Mouse (Mus musculus): ENCODE results near the gene Sh3rf3. TPM values are rescaled to one million over a fixed set of nuclear protein-coding genes. Genes with fewer than 3 reads are reported as not detected.
A peak's percentile ranks its signal among the peaks of the same experiment; 100 is the strongest.

Gene Sh3rf3
- polyA plus RNA-seq (2014; fragmentation: Nextera tagmentation; extraction: Ambion mirVana): 1.0 and 1.5 TPM in 2 replicates

- H3K27ac ChIP-seq (ENCODE audit: low read depth, low read length): no peak within 1 kb of the TSS
- peak within 1 kb of the TSS; percentile 100 for H3K4me2 ChIP-seq (replicated peaks; ENCODE audit: low read depth, low read length)
- WGBS: under 1% methylated on average over 79 of the region's 79 CpGs
- ATAC-seq (ENCODE audit: low FRiP score) (peak; percentile 58), DNase-seq (ENCODE audit: low spot score) (peak; percentile 66)
- no peaks in the 10 kb centered on the region for H3K36me3 ChIP-seq (ENCODE audit: control insufficient read depth, insufficient read depth, low read length)
- no peaks in the 10 kb centered on the region for H3K9me3 ChIP-seq (ENCODE audit: control insufficient read depth, low read length)
- H3K4me1 ChIP-seq (replicated peaks; ENCODE audit: control insufficient read depth, insufficient read depth, low read length): 0 out of 2 replicates have a peak, but pooled peaks cover 4% of the 10 kb centered on the region
- peaks cover 22% of the 10 kb centered on the region for H3K27me3 ChIP-seq (ENCODE audit: control insufficient read depth, insufficient read depth, low read length)
- peak within 1 kb of the TSS; percentile 35 for H3K9ac ChIP-seq (ENCODE audit: low read depth, low read length)
- peak within 1 kb of the TSS; percentile 57 for H3K4me3 ChIP-seq (ENCODE audit: low read depth, low read length)
These were observed at the start of gene Sh3rf3 for GRCm38 (mm10) chr10:58813081-58813800. TSS of gene Sh3rf3 (plus strand) at chr10:58813359.

- Histone ChIP-seq H3K36me3 (ENCODE audit: control insufficient read depth, insufficient read depth, low read length) (no peaks in the 10 kb centered on the region), H3K4me1 (replicated peaks; ENCODE audit: control insufficient read depth, insufficient read depth, low read length) (no peaks in the 10 kb centered on the region), H3K9me3 (ENCODE audit: control insufficient read depth, low read length) (no peaks in the 10 kb centered on the region), H3K27me3 (ENCODE audit: control insufficient read depth, insufficient read depth, low read length) (no peaks in the 10 kb centered on the region), H3K27ac (ENCODE audit: low read depth, low read length) (no peak overlapping the region), H3K4me2 (replicated peaks; ENCODE audit: low read depth, low read length) (no peak overlapping the region), H3K4me3 (ENCODE audit: low read depth, low read length) (no peak overlapping the region), H3K9ac (ENCODE audit: low read depth, low read length) (no peak overlapping the region)
- no peak for DNase-seq (ENCODE audit: low spot score)
- WGBS: 90% methylated on average over 8 of the region's 8 CpGs
- ATAC-seq (ENCODE audit: low FRiP score): no peak
These were observed 24.5 kb upstream of the Sh3rf3 start for GRCm38 (mm10) chr10:58788486-58789274.

DNA sequence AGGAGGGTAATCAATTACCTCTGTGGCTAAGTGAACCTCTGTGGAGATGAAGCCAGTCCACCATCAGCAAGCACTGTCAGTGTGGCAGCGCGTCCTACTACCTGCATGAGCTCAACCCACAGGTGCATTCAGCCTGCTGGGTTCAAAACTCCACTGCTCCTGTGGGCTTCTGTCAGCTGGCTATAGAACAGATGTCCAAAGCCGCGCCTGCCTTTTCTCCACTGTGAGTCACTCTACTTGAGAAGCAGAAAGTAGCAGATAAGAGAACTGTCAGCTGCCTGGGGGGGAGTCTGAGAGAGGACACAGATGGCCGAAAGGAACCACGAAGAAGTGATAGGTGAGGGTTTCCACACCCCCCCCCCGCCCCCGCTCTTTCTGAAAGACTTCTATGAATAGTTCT is 15.6 kb upstream of the Sh3rf3 start:
- Histone ChIP-seq H3K4me2 (replicated peaks; ENCODE audit: low read depth, low read length) (no peak overlapping the region), H3K27me3 (ENCODE audit: control insufficient read depth, insufficient read depth, low read length) (no peaks in the 10 kb centered on the region), H3K36me3 (ENCODE audit: control insufficient read depth, insufficient read depth, low read length) (no peaks in the 10 kb centered on the region), H3K4me1 (replicated peaks; ENCODE audit: control insufficient read depth, insufficient read depth, low read length) (no peaks in the 10 kb centered on the region), H3K4me3 (ENCODE audit: low read depth, low read length) (no peak overlapping the region), H3K9me3 (ENCODE audit: control insufficient read depth, low read length) (no peaks in the 10 kb centered on the region), H3K27ac (ENCODE audit: low read depth, low read length) (no peak overlapping the region), H3K9ac (ENCODE audit: low read depth, low read length) (no peak overlapping the region)
- DNase-seq (ENCODE audit: low spot score) (no peak), ATAC-seq (ENCODE audit: low FRiP score) (no peak)
- WGBS: 90% methylated on average over 8 of the region's 8 CpGs

- H3K4me1 ChIP-seq (replicated peaks; ENCODE audit: control insufficient read depth, insufficient read depth, low read length): no peaks in the 10 kb centered on the region
- 83% methylated on average over 3 of the region's 3 CpGs for WGBS
These were observed 15.0 kb upstream of the Sh3rf3 start for GRCm38 (mm10) chr10:58798156-58798555.

GRCm38 (mm10) chr10:58800996-58801433 is 12.1 kb upstream of the Sh3rf3 start:
- 66% methylated on average over 21 of the region's 21 CpGs for WGBS
- Histone ChIP-seq H3K9me3 (ENCODE audit: control insufficient read depth, low read length) (no peaks in the 10 kb centered on the region), H3K4me3 (ENCODE audit: low read depth, low read length) (no peak overlapping the region), H3K4me1 (replicated peaks; ENCODE audit: control insufficient read depth, insufficient read depth, low read length) (no peaks in the 10 kb centered on the region), H3K27ac (ENCODE audit: low read depth, low read length) (no peak overlapping the region), H3K9ac (ENCODE audit: low read depth, low read length) (no peak overlapping the region), H3K36me3 (ENCODE audit: control insufficient read depth, insufficient read depth, low read length) (no peaks in the 10 kb centered on the region), H3K4me2 (replicated peaks; ENCODE audit: low read depth, low read length) (no peak overlapping the region), H3K27me3 (ENCODE audit: control insufficient read depth, insufficient read depth, low read length) (no peaks in the 10 kb centered on the region)
- ATAC-seq (ENCODE audit: low FRiP score): no peak
- DNase-seq (ENCODE audit: low spot score): peak; percentile 18

More at GRCm38 (mm10) chr10:58798156-58798555, 15.0 kb upstream of the Sh3rf3 start:
- no peak overlapping the region for H3K27ac ChIP-seq (ENCODE audit: low read depth, low read length)
- no peaks in the 10 kb centered on the region for H3K9me3 ChIP-seq (ENCODE audit: control insufficient read depth, low read length)
- no peaks in the 10 kb centered on the region for H3K36me3 ChIP-seq (ENCODE audit: control insufficient read depth, insufficient read depth, low read length)
- DNase-seq (ENCODE audit: low spot score) (no peak), ATAC-seq (ENCODE audit: low FRiP score) (no peak)
- no peak overlapping the region for H3K4me3 ChIP-seq (ENCODE audit: low read depth, low read length)
- H3K9ac ChIP-seq (ENCODE audit: low read depth, low read length): no peak overlapping the region
- no peaks in the 10 kb centered on the region for H3K27me3 ChIP-seq (ENCODE audit: control insufficient read depth, insufficient read depth, low read length)
- H3K4me2 ChIP-seq (replicated peaks; ENCODE audit: low read depth, low read length): no peak overlapping the region

- H3K9ac ChIP-seq (ENCODE audit: low read depth, low read length): no peak overlapping the region
- no peak overlapping the region for H3K4me3 ChIP-seq (ENCODE audit: low read depth, low read length)
- ATAC-seq (ENCODE audit: low FRiP score) (no peak), DNase-seq (ENCODE audit: low spot score) (no peak)
- no peak overlapping the region for H3K4me2 ChIP-seq (replicated peaks; ENCODE audit: low read depth, low read length)
- 85% methylated on average over 1 of the region's 1 CpGs for WGBS
- H3K36me3 ChIP-seq (ENCODE audit: control insufficient read depth, insufficient read depth, low read length): no peaks in the 10 kb centered on the region
- no peaks in the 10 kb centered on the region for H3K4me1 ChIP-seq (replicated peaks; ENCODE audit: control insufficient read depth, insufficient read depth, low read length)
- no peaks in the 10 kb centered on the region for H3K9me3 ChIP-seq (ENCODE audit: control insufficient read depth, low read length)
- H3K27ac ChIP-seq (ENCODE audit: low read depth, low read length): no peak overlapping the region
- H3K27me3 ChIP-seq (ENCODE audit: control insufficient read depth, insufficient read depth, low read length): no peaks in the 10 kb centered on the region
These were observed 10.8 kb upstream of the Sh3rf3 start for GRCm38 (mm10) chr10:58802391-58802790.

DNA sequence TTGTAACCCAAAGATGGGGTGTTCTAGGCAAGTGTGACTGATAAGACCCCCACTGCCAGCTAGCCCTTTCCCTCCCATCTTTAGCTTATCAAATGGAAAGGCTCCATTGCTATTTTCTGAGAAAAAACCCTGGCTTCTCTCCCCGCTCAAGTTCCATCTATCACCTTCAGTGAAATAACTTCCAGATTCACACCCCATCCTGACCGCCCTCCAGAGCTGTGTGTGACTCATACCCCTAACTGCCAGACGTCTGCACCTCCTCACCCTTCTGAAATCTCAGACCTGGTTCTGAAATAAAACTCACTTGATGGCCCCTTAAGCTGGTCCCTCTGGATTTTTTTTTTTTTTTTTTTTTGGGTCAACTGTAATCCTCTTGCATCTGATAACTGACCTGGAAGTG is 5.2 kb upstream of the Sh3rf3 start:
- no peaks in the 10 kb centered on the region for H3K4me1 ChIP-seq (replicated peaks; ENCODE audit: control insufficient read depth, insufficient read depth, low read length)
- no peak overlapping the region for H3K9ac ChIP-seq (ENCODE audit: low read depth, low read length)
- no peak overlapping the region for H3K27ac ChIP-seq (ENCODE audit: low read depth, low read length)
- H3K9me3 ChIP-seq (ENCODE audit: control insufficient read depth, low read length): no peaks in the 10 kb centered on the region
- DNase-seq (ENCODE audit: low spot score) (no peak), ATAC-seq (ENCODE audit: low FRiP score) (no peak)
- H3K4me3 ChIP-seq (ENCODE audit: low read depth, low read length): no peak overlapping the region
- H3K4me2 ChIP-seq (replicated peaks; ENCODE audit: low read depth, low read length): no peak overlapping the region
- peaks cover 4% of the 10 kb centered on the region; the same call in 1 of the 2 replicates for H3K27me3 ChIP-seq (ENCODE audit: control insufficient read depth, insufficient read depth, low read length)
- 66% methylated on average over 3 of the region's 3 CpGs for WGBS
- H3K36me3 ChIP-seq (ENCODE audit: control insufficient read depth, insufficient read depth, low read length): no peaks in the 10 kb centered on the region

DNA sequence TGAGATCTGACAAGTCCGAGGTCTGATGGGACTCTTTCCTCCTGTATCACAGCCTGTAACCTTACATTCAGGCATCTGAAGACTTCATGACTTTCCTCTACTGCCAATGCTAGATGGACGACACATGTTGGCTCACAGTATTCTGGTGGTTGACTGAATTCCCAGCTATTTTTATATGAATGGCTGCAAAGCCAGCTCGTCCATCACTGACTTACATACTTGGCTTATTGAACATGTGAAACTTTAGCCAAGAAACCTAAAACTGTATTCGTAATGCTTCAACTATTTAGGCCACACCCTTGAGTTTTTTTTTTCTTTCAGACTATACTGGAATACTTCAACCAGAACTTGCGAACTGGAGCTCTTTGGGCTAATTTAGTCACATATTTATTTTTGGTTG is 3.0 kb upstream of the Sh3rf3 start:
- H3K27me3 ChIP-seq (ENCODE audit: control insufficient read depth, insufficient read depth, low read length): peaks cover 22% of the 10 kb centered on the region
- no peaks in the 10 kb centered on the region for H3K36me3 ChIP-seq (ENCODE audit: control insufficient read depth, insufficient read depth, low read length)
- 0 out of 2 replicates have a peak, but pooled peaks cover 4% of the 10 kb centered on the region for H3K4me1 ChIP-seq (replicated peaks; ENCODE audit: control insufficient read depth, insufficient read depth, low read length)
- no peak for ATAC-seq (ENCODE audit: low FRiP score)
- no peaks in the 10 kb centered on the region for H3K9me3 ChIP-seq (ENCODE audit: control insufficient read depth, low read length)
- H3K9ac ChIP-seq (ENCODE audit: low read depth, low read length): no peak overlapping the region
- 86% methylated on average over 5 of the region's 5 CpGs for WGBS
- DNase-seq (ENCODE audit: low spot score): no peak
- no peak overlapping the region for H3K4me2 ChIP-seq (replicated peaks; ENCODE audit: low read depth, low read length)
- no peak overlapping the region for H3K27ac ChIP-seq (ENCODE audit: low read depth, low read length)
- H3K4me3 ChIP-seq (ENCODE audit: low read depth, low read length): no peak overlapping the region

Data from hindbrain, embryonic 11.5 days (tissue).